Mouse (Mus musculus): ENCODE data around the gene Ncan. TPM values are rescaled to one million over a fixed set of nuclear protein-coding genes. Genes with fewer than 3 reads are reported as not detected.

Ncan gene
- total RNA-seq (2021): not detected
- long read RNA-seq, experiment 1: 0 reads
- long read RNA-seq, experiment 2: 0 reads

- DNase-seq: no peak
- intact Hi-C loops (cut with DNase I): no loop called here
Measured at GRCm38 (mm10) chr8:70120667-70121066, at the start of gene Ncan. Ncan (minus strand) TSS chr8:70120873.

GRCm38 (mm10) chr8:70170116-70170515 lies 49.4 kb upstream of the Ncan start:
- intact Hi-C loops (cut with DNase I): no loop called here
- DNase-seq: no peak

- peak; percentile 49 to 53 for DNase-seq
- intact Hi-C loops (cut with DNase I): loop anchor here (1.0 to 5.0 kb wide), 2 partner anchors 62 to 79 kb away; no protein-coding TSS in a partner anchor
Measured at GRCm38 (mm10) chr8:70166504-70167110, 45.9 kb upstream of the Ncan start.

GRCm38 (mm10) chr8:70163316-70163715 lies 42.6 kb upstream of the Ncan start:
- DNase-seq: no peak
- intact Hi-C loops (cut with DNase I): no loop called here

GRCm38 (mm10) chr8:70160015-70160414 lies 39.3 kb upstream of the Ncan start:
- intact Hi-C loops (cut with DNase I): no loop called here
- no peak for DNase-seq

- DNase-seq: no peak
- intact Hi-C loops (cut with DNase I): no loop called here
Measured at GRCm38 (mm10) chr8:70159211-70159610, 38.5 kb upstream of the Ncan start.

- DNase-seq: peak; percentile 51 to 55
Measured at GRCm38 (mm10) chr8:70158069-70158853, 37.6 kb upstream of the Ncan start.

GRCm38 (mm10) chr8:70157240-70157800 lies 36.6 kb upstream of the Ncan start:
- intact Hi-C loops (cut with DNase I): no loop called here
- no peak for DNase-seq

More at GRCm38 (mm10) chr8:70158069-70158853, 37.6 kb upstream of the Ncan start:
- intact Hi-C loops (cut with DNase I): no loop called here

GRCm38 (mm10) chr8:70152537-70153257 lies 32.0 kb upstream of the Ncan start:
- intact Hi-C loops (cut with DNase I): no loop called here

GRCm38 (mm10) chr8:70150158-70150557 lies 29.5 kb upstream of the Ncan start:
- intact Hi-C loops (cut with DNase I): no loop called here
- no peak for DNase-seq

More at GRCm38 (mm10) chr8:70152537-70153257, 32.0 kb upstream of the Ncan start:
- DNase-seq: peak in 1 of 2 experiments; percentile 50

GRCm38 (mm10) chr8:70147678-70148607 lies 27.3 kb upstream of the Ncan start:
- intact Hi-C loops (cut with DNase I): no loop called here
- DNase-seq: no peak

GRCm38 (mm10) chr8:70139981-70140380 lies 19.3 kb upstream of the Ncan start:
- intact Hi-C loops (cut with DNase I): no loop called here

GRCm38 (mm10) chr8:70139026-70139857 lies 18.6 kb upstream of the Ncan start, which contains the start of the genes Rfxank, Borcs8 and Mef2b:
Rfxank (minus strand) TSS chr8:70139154.
Borcs8 (plus strand) TSS chr8:70139499.
Mef2b (plus strand) TSS chr8:70139711.
- DNase-seq: peak; percentile 99
- intact Hi-C loops (cut with DNase I): no loop called here

More at GRCm38 (mm10) chr8:70139981-70140380, 19.3 kb upstream of the Ncan start:
- DNase-seq: no peak

GRCm38 (mm10) chr8:70137890-70138289 lies 17.2 kb upstream of the Ncan start:
- intact Hi-C loops (cut with DNase I): no loop called here
- no peak for DNase-seq

- DNase-seq: no peak
- intact Hi-C loops (cut with DNase I): no loop called here
Measured at GRCm38 (mm10) chr8:70136591-70136990, 15.9 kb upstream of the Ncan start.

- intact Hi-C loops (cut with DNase I): no loop called here
- no peak for DNase-seq
Measured at GRCm38 (mm10) chr8:70134931-70135330, 14.3 kb upstream of the Ncan start.

GRCm38 (mm10) chr8:70134086-70134485 lies 13.4 kb upstream of the Ncan start:
- DNase-seq: no peak
- intact Hi-C loops (cut with DNase I): no loop called here

- intact Hi-C loops (cut with DNase I): no loop called here
- DNase-seq: peak; percentile 74 to 81
Measured at GRCm38 (mm10) chr8:70131166-70131883, 10.7 kb upstream of the Ncan start, which contains the start of gene Nr2c2ap. Nr2c2ap (plus strand) TSS chr8:70131333.

Measured in gastrocnemius, postnatal 36 days (tissue).